Mouse (Mus musculus) cerebellum, adult 18-20 months (tissue): ENCODE data around the gene Lgr4.
"Not testable (repeated sequence)": the region's sequence is repeated elsewhere in the genome, so short reads cannot be mapped to it uniquely, and the experiment has no call there.

Source experiments
- DNase-seq, 2 experiments: peaks; one replicate each; pipeline ENCODE4 v3.0.0; 2021

Gene Lgr4

DNA sequence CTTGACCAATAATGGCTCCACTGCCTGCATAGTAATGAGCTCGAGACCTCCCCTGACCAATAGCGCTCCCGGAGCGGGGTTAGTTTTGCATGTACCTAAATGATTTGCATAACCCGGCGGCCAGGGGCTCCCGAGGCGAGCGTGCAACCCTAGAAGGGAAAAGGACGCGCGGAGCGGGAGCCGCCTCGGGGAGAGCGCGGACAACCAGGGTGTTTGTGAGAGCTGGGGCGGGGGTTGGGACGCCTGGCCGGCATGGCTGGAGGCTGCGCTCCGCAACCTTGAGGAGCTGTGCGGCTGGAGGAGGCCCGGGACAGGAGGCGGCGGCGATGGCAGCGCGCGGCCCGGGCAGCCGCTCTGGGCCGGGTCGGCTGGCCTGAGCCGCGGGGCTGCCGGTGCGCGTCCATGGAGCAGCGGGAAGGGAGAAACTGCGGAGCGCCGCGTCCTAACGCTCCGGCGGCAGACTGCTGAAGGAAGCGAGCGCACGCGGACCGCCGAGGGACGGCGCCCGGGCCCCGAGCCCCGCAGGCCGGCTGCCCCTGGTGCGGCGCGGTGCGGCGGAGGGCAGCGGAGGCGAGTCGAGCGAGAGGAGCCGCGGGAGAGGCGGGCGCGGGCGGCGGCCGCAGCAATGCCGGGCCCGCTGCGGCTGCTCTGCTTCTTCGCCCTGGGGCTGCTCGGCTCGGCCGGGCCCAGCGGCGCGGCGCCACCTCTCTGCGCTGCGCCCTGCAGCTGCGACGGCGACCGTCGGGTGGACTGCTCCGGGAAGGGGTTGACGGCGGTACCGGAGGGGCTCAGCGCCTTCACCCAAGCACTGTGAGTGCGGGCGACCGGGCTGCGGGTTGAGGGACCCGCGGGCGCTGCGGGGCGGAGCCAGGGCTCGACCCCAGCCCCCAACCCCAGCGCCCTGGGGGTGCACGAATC lies at the start of gene Lgr4:
TSS of gene Lgr4 (plus strand) at position 152 of the 918 bp plus-strand sequence.
- DNase-seq: peak; percentile 94 to 97

DNA sequence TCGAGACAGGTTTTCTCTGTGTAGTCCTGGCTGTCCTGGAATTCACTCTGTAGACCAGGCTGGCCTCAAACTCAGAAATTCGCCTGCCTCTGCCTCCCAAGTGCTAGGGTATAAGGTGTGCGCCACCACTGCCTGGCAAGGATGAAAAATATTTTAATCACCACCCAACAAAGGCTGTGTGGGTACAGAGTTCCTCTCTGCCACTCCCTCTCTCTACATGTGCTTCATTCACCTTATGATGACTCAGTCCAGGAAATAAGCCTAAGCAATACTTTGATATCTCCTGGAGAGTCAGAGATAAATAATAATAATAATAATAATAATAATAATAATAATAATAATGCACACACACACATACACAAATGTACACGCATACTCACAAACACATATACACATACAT lies 38.0 kb upstream of the Lgr4 start:
- not testable (repeated sequence) for DNase-seq

DNA sequence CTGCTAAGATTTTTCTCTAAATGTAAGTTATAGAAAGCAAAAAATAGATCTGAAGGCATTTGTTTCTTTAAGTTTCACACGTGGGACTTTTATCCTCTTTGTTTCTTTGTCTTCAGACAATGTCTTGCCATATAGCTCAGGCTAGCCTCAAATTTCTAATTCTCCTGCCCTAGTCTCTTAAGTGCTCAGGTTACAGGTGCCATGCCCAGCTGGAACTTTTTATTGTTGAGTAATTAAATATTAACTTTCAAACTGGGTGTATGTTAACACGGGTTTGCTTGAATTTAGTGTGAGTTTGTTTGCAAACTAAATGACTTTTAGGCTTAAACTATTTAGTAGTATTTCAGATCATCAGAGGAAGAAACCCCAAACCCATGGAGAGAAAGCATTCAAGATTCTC lies 36.3 kb upstream of the Lgr4 start:
- no peak for DNase-seq

DNA sequence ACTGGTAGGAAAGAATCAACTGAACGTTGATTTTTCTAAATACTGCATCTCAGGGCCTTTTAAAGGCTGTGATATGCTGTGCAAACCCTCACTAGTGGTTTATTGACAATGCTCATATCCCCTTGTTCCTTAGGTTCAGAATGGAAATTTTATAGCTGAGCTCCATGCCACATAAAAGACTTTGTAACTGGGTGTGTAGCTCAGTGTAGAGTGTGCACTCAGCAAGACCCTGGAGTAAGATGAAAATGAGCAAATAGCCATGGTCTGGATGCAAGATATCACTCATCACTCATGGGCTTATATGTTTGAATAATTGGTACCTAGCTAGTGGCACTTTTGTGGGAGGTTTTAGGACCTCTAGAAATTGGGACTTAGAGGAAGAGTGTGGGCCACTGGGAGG lies 35.8 kb upstream of the Lgr4 start:
- no peak for DNase-seq

DNA sequence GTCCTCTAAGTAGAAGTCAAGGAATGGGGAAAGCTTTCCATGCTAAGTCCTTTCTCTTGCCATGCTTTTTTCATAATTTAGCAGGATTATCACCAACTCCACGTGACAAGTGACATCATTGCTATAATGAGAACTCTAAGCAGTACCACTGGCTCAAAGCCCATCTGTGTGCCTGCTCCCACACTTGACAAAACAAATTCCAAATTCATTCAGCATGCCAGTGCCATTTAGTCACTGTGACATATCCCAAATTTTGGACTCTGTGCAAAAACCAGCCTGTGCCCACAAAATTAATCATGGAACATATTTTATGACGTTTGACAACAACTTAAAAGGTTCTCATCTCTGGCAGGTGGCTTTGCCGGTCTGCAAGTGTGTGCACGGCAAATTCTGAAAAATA lies 33.3 kb upstream of the Lgr4 start:
- DNase-seq: peak; percentile 48 to 61

DNA sequence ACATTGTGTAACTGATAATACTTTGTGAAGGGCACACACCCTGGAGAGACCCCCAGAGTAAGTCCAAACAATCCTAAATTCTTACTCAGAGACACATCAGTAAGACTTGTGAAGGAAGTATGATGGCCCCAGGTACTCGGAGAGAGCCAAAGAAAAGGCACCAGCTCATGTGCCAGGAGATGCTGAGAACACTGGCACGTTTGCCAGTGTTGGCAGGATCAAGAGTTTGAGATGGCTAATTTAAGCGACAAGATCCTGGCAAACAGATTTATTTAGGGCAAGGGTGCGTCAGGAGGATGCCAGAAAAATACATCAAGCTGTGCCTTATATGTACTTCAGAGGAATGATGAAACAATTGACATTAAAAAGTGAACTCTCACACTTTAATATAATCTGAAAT lies 32.9 kb upstream of the Lgr4 start:
- DNase-seq: peak; percentile 78 to 80

DNA sequence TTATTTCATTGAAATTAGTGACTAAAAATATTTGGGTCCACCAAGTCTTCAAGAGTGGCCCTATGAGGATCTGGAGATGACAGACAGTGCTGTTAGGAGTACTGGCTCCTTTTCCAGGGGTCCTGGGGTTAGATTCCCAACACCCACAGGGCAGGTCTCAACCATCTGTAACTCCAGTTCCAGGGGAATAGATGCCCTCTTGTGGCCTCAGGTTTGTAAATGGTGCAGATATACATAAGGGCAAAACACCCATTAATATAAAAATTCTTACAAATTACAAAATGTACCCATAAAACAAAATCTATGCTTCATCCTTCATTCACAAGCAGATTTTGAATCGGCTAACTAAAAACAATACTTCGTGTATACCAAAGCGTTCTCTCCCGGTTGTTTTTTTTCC lies 27.4 kb upstream of the Lgr4 start:
- DNase-seq: peak; percentile 24 to 25

DNA sequence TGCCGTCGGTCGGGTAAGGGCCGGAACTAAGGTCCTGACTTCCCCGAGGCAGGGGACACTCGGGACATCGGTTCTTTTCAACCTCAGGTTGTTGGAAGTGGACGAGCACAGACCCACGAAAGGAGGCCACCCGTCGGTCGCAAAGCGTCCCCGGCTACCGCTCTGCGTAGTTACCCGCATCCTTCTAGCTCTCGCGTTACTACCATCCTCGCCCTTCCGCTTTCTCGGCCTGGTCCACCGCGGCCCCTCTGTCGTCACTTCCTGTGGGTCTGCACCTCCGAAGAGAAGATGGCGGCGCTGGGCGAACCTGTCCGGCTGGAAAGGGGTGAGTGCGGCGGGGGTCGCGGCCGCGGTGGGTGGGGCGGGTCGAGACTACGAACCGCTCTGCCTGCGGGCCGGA lies 26.9 kb upstream of the Lgr4 start, which contains the start of gene Lin7c:
TSS of gene Lin7c (plus strand) at position 257 of the 400 bp plus-strand sequence.
- DNase-seq: peak; percentile 91 to 96

DNA sequence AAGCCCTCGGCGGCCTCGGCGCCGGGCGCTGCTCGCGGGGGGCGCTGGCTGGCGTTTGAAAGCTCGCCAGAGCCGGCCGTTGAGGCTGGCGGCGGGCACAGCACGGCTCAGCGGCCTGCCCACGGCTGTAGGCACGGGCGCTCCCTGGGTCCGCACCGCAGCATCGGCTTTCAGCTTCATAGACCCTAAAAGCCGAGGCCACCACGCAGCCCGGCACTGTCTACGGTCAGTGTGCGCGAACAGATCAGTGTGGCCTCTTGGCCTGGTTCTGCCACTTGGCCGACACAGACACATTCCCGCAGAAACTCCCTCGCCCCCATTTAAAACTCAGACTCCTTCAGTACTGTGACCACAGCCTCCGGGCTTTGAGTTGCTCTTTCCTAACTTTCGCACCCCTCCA lies 26.4 kb upstream of the Lgr4 start:
- peak in 1 of 2 experiments; percentile 44 for DNase-seq

DNA sequence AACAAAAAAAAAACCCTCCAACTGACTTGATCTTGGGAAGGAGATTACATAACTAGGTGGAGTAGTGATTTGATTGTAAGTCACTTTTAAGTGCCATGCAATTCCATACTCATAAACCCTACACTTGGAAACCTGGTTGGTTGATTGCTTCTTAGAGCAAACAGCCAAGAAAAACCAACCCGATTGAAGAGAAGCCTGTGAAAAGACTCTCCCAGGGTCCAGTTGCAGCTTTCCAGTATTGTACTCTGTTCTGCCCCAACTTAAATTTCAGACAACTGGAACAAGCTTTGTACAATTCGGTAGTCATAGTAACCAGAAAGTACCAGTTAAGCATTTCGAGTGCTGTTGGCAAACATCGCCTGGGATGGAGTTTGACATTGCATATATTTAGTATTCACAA lies 26.0 kb upstream of the Lgr4 start:
- DNase-seq: no peak

DNA sequence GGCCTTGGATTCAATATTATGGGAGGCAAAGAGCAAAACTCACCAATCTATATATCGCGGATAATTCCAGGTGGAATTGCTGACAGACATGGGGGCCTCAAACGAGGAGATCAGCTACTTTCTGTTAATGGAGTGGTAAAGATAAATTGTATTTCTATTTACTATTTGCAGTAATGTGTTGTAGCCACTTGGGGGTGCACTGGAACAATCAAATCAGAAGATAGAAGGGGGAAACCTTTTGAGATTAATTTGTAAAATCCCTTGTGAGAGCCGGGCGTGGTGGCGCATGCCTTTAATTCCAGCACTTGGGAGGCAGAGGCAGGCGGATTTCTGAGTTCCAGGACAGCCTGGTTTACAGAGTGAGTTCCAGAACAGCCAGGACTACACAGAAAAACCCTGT lies 21.1 kb upstream of the Lgr4 start:
- no peak for DNase-seq

DNA sequence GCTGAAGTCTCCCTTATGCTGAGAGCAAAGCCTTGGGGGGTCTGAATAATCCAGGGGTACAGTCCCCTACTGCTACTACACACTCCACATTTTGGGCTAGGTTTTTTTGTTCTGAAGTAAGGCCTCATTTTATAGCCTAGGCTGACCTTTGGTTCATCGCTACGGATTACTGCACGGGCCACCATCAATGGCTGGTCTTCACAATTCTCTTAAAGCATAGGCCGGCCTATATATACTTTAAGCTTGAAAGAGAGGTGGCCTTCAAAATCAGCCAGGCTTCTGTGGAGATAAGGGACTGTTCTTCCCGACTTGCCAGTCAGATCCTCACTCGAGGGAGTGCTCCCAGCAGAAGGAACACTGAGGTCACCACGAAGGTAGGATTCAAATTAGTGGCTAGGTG lies 14.6 kb upstream of the Lgr4 start:
- DNase-seq: no peak

DNA sequence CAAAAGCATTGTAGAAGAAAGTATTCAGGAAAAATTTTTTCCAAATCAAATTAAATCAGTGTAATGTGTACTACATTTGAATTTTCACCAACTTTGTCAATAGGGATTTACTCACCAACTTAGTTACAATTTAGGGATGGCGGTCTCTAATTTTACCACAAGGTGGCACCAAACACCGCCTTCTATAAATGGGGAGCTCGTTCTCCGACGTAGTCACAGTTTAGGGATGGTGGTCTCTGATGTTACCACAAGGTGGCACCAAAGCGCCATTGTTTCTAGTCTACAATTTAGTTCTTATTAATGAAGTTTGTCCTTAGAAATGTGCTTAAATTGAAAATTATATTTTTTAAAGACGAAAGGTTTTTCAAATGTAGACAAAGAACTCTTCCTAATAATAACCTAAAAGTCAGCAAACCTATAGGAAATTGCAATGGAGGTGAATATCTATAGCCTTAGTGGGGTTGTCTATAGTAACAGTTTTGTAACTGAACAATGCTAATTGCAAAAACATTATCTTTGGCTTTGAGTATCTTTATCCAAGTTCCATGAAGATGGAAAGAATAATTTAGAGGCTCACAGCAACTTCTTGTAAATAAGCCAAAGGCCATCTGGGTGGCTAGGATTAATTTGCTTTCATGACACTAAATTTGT lies 13.2 kb upstream of the Lgr4 start:
- DNase-seq: peak; percentile 86 to 90

DNA sequence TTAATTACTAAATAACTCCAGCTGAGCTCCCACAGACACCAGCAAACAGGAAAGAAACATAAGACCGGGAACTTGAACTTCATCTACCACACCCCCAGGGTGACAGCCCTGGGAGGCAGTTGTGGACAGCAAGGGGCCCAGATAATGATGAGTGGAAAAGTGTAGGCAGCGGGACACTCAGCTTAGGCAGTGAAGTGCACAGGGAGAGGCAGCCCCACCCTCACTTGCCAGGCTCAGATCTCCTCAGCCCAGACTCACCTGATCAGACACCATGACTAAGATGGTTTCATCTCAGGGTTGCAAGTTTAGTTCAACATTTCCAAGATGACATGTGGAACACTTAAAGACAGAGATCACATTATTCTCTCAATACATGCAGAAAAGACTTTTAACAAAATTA lies 8.3 kb upstream of the Lgr4 start:
- DNase-seq: no peak

DNA sequence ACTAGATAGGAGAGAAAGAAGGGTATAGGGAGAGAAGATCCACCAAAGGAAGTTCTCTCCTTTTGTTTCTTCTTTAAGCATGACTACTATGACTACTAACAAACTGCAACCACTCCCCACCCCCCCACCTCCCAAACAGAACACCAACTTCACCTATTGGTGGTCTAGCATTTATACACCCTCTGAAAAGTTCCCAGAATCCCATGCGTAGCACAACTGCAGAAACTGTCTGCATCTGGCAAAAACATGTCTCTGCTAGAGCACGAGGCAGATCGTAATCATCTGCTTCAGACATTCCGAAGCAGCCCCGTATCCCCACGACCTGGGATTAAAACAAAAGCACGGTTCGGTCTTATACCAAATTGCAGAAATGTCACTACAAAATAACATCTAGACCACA lies 5.2 kb upstream of the Lgr4 start:
- DNase-seq: no peak

DNA sequence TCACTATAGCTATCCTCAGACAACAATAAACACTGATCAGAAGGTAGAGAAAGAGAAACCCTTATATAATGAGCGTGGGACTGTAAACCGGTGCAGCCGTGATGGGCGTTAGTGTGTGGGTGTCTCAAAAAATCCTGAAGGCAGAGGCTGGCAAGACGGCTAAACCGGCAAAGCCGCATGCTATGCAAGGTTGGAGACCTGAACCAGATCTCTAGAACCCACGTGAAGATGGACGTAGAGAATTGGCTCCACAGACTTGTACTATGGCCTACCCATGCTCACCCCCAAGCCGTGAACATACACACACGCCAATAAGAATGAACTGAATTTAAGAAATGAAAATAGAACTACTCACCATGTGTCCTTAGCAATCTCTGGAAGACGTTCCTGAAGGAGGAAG lies 4.7 kb upstream of the Lgr4 start:
- no peak for DNase-seq

DNA sequence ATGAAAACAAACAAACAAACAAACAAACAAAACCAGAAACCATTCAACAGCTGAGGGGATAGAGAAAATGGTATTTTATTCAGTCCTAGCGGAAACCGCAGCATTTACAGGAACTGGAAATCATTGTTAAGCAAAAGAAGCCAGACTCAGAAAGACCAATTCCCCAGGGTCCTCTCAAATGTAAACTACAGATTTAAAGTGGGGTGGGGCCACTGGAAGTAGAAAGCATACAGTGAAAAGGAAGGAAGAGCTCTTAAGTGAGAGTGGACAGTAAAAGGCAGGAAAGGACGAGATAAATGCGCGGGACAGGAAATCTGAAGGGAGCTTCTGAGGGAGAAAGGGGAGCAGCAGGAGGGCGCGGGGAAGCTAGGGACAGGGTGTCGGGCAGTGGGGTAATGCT lies 4.2 kb upstream of the Lgr4 start:
- no peak for DNase-seq

DNA sequence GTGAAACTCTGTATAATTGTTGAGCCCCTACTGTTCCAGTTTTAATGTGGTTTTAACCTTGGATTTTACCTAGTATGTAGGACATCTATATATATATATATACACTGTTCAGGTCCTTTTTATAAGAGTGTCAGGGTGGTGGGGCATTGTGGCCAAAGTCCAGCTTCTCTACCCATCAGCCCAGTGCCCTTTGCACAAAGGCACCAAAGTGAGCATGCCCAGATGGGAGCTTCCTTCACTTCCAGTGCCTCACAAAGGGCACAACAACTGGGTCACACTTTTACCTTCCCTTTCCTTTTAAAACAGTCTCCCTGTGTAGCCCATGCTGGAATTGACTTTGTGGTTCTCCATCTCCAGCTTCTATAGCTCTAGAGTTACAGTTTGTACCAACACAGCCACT lies 2.8 kb upstream of the Lgr4 start:
- no peak for DNase-seq

DNA sequence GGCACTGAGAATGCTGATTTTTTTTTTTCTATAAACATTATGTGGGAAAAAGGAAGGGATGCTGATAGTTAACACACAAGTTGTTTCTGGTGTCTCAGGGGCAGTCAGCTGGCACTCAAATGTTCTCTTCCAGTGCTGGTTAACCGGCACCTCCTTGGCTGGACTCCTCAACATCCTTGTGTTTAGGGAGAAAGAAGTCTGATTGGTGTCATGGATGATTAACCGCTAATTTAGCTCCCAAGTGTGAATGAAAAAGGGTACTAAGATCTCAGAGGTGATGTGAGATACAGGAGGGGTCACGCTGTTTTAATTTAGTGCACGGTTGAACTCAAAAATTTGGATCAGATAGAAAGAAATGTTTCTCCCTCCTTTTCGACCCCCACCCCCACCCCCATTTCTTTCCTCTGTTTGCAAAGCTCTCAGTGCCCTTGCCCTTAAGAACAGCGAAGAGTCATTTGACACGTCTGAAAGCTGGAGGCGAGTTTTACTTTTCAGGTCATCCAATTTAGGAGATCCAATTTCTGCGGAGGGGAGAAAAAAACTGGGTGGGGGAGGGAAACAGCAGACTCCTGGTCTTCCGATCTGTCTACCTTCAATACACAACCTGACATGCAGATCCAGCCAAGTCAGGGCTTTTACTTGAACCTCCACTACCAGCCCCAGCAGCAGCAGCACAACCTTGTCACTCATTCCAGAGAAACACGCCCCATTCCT lies 508 bp upstream of the Lgr4 start:
- DNase-seq: no peak

DNA sequence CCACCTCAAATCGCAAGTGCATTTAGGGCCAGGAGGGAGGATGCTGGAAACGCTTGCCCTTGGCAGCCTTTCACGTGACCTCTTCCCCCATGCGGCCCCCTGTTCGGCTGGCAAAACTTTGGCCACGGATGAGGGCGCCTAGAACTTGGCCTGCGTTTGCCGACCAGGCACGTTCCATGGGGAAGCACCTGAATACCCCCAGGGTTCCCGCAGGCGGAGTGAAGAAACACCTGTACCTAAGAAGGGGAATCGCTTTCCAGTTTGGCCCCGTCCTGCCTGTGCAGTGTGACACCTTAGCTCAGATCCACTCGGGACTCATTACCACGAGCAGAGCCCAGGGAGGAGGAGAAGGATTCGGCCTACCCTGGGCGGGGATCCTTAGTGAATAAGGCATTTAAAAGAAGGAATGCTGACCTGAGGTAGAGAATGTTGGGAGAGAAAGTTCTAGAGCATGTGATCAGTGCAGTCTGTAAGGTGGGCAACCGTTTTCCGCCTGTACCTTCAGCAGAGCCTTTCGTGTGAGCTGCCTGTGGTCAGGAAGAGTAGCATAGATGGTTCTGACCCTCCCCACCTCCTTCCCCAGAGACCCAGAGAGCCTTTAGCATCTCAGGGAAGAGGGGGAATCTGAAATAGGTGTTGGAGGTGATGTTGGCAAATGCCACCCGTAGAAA lies 1.3 kb downstream of the Lgr4 start:
- peak; percentile 41 to 51 for DNase-seq

DNA sequence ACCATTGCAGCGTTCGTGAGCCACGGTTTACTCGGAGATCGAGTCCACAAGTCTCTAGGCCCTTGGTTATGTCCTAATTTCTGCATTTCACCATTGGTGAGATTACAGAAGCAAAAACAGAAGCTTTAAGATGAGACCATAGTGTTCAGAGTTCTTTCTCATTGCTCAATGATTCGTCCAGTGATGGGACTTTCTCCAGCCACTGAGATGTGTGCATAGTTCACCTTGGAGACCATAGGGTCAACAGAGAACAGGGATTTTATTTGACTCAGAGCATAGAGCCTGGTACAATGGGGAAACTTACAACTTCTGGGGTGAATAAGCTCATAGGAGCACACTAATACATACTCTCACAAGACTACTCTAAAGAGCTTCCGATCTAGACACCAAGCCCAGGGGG lies 3.0 kb downstream of the Lgr4 start:
- DNase-seq: no peak

DNA sequence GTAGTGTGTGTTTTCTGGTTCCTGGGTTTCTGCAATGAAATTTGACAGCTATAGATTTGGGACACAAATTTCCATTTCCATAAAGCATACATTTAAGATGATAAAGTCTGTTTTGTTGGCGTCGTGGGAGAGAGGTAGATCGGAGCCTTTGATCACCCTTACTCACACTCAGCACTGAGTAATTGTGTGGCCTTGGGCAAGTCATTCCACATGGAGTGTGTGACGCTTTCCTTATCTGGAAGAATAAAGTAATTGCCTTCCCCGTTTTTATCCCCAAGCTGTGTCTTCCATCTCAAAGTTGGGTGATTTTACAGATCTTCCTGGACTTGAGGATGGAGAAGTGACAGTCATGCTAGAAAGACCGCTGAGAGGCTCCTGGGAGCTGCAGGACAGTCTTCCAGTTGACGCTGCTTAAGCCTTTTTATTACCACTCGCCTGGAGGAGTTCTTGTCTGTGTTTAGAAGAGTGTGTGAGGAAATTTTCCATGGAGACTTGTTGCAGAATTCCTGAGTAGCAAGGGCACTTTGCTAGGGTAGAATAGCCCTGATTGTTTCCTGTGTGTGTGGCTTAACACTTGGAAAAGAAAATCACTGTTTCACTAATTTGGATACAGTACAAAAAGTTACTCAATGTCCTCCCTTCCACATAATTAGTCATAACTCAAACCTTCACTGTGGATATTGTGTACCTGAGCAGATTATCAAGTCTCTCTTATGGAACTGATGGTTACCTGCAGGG lies 4.0 kb downstream of the Lgr4 start:
- DNase-seq: no peak
